Mouse (Mus musculus): ENCODE data around the gene Fer.

The Fer gene

DNA sequence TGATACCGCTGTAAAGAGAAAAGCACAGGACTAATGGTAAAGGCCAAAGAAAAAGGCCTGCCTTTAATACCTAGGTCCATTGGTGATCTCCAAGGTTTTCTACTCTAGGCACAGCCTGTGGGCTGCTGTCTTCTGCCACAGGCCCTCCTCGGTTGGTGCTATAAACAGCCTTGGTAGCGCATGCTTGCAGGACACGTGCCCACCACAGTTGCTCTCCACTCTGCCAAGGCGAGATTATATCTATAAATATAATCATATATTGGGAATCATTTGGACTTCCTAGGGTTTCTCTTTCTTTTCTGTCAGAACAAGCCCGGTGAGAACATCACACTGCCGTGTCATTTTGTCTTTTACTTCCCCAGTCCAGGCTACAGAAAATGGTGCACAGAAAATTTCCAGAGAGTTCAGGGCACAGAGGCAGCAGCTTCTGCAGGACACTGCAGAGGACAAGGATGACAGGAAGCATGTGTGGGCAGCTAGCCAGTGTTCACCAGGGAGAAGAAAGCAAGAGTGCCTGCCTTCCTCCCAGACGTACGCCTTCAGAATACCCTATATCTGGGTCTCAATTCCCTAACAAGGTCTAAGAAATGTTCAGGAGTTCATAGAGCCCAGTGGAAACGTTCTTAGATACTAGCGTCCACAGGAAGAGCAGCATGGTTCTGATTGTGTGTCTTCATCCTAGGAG is 276.5 kb downstream of the Fer start:
- in situ Hi-C loops (cut with MseI, MboI) = no loop called here

DNA sequence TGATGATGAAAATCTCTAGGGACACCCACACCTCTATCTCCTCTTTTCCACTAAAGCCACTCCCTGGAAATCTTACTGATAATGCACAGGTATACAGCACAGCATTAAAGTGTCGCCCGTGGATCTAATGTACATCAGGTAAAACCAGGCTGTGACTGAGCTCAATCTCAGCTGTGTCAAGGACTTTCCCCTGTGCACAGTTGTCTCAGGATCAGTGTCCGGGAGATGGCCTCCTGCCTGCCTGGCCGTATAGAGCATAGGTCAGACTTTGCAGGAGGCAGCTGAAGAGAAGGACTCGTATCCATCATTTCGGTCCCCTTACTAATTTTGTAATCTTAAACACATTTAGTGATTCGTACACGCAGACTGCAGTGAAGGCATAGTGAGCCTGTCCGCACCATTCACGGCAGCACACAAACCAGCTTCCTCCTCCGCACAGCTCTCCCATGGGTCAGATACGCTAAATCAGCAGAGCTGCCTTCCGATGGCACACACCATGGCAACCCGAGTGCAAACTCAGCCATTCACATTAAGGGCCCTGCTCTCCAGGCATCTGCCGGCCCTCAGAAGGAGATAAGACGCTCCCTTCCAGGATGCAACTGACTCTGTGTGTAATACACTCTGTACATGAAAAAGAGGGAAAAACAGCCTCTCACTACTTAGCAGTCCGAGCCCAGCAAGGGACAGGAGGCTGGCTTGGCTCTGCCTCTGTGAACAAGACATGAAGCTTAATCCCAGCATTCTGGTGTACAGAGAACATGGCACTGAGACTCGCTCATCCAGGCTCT is 277.4 kb downstream of the Fer start:
- in situ Hi-C loops (cut with MseI, MboI) = no loop called here

DNA sequence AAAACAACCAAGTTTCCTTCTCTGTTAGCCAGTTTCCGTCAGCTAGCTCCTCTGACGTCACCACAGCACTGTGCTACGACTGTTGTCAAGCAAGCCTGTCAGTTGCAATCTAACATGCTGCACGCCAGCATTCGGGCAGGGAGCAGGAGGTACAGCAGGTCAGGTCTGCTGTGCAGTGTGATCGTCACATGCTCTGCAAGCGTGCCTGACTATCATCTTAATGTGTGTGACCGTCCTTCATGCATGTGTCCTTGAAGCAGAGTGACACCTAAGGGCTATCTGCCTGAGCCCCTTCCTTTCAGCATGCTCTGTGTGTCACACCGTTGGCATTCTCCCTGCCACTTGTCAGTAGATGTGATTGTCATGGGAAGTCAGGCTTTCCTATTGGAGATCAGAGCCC is 279.0 kb downstream of the Fer start:
- in situ Hi-C loops (cut with MseI, MboI) = no loop called here

DNA sequence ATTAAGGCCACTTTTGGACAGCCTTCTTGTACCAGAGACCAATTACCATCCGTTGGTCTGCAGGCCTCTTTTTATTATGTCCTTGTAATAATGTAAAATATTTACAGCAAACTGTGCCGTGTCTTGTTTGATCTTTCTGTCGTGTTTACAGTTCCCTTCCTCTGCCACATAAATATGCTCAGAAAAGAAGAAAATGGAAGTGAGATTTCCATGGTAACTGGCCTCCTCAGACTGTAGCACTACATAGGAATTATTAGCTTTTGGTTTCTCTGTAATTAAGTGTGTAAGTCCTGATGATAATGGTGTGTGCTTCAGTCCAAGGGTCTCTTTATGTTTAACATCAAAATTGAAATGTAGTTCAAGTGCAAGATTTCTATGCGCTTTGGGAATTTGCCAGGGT is 283.5 kb downstream of the Fer start:
- in situ Hi-C loops (cut with MseI, MboI) = no loop called here

DNA sequence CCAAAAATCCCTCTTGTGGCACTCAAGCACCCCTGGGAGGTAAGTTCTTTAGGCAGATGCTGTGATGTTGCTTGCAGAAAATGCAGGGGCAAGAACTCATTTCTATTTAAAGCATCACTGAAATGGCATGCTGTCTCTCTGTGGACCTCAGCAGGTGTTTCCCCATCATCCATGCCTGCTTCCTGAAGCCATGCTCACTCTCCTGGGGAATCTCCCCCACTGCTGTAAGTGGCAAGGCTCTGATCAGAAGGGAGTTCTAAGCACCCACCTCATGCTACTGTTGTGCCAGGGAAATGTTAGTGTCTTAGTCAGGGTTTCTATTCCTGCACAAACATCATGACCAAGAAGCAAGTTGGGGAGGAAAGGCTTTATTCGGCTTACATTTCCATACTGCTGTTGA is 287.9 kb downstream of the Fer start:
- in situ Hi-C loops (cut with MseI, MboI) = no loop called here

DNA sequence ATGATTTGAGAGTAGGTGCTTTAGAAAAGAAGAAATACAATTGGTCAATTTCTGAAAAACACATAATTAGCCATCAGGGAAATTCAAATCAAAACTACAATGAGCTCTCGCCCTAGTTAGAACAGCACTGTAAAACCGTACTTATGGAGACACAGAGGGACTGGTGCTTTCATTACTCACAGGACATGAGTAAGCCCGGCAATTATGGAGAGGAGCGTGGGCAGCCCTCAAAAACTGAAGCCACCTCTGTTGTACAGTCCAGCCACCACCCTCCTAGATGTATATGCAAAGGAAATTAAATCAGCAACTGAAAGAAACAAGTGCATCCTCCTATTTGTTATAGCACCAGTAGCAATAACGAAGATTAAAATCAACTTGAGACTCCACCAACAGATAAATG is 304.9 kb downstream of the Fer start:
- in situ Hi-C loops (cut with MseI, MboI) = no loop called here

DNA sequence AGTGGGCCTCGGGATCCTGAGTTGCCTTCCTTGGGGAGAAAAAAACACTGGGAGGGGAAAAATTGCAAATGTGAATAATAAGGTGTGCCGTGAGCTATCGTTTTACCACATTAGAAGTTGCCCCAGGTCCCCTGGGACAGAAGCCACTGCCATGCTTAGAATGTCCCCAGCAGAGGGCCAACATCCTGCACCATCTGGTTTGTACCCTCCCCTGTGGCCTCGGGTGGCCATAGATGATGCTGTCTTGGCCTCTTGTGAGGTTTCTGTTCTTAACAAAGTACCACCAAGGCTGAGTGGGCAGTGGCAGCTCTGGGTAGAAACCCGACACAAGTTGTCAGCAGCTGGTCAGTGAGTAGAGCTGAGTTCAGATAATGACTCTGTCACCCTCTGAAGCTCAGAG is 307.2 kb downstream of the Fer start:
- in situ Hi-C loops (cut with MseI, MboI) = no loop called here

DNA sequence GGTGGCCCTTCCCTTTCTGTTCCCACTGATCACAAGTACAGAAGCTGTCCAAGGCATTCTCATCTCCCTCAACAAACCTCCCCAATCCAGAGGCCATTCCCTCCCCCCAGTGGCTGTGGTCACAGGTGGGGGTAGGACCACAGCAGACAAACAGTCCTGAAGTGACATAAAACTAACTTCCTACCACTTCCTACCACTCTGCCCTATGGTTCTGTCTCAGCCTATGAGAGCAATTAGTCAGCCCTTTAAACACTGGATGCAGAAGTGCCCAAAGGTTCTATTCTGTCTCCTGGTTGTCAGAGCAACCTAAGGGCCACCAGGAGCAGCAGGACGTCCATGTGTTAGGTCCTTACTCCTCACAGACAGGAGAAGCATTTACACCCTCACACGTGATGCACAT is 309.6 kb downstream of the Fer start:
- in situ Hi-C loops (cut with MseI, MboI) = no loop called here

DNA sequence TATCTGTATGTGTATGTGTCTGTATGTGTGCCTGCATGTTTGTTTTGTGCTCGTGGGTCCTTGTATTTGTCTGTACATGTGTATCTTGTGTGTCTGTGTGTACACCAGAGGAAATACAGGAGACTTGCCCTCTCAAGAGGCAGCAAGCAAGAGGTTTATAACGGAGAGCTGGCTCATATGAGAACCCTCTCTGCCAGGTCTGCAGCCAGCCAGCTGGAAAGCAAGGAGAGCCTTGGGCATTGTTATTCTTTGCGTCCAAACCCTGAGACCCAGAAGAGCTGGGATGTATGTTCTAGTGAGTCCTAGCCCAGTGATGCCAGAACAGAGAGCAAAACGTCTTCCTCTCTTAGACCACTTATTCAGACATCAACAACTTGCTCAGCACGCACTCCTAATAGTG is 317.7 kb downstream of the Fer start:
- in situ Hi-C loops (cut with MseI, MboI) = no loop called here

DNA sequence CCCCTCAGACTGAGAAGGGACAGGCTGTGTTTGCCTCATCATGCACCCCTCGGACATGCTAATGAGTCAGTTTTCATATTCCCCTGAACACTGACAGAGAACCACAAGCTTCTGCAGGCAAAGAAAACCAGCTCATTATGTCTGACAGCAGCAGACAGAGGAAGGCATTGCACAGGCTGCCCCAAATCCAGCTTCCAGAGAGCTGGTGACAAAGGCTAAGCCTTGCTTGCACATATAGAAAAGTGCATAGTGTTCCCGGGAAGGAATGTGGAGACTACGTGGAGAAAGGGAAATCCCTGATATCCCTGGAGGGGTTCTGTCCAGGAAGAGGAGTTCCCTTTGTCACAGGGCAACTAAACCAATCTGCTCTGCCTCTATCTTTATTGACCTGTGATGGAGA is 318.4 kb downstream of the Fer start:
- in situ Hi-C loops (cut with MseI, MboI) = no loop called here

DNA sequence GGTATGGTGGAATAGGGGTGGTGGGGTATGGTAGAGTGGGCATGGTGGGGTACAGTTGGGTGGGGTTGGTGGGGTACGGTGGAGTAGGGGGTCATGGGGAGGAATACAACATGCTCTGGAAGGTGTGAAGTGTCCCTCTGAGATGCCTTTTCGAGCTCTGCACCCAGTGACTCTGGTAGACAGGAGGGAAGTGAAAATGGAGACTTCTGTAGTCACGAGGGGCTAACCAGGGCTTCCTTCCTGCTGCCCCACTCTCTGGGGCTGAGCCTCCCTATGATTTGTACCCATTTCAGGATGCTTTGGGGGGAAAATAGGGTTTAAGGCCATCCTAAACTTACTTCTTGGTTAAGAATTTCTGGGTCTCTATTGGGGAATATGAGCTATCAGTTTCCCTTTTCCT is 319.7 kb downstream of the Fer start:
- in situ Hi-C loops (cut with MseI, MboI) = no loop called here

DNA sequence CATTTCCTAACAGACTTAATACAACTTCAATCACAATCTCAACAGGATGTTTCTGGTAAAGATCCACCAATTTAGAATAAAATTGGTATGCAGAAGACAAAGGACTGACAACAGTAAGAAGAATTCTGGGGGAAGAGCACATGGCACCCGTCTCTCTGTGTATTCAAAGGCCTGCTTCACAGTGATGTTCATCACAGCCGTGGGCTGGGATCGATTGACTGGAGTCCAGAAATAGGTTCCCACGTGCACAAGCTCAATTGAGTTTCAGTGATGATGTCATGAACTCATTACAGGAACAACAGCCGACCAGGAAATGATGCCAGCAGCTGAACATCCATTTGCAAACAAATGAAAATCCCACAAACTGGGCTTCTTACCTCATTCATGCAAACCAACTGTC is 320.3 kb downstream of the Fer start:
- in situ Hi-C loops (cut with MseI, MboI) = no loop called here
